Mouse (Mus musculus) embryonic facial prominence, embryonic 15.5 days (tissue): ENCODE measurements around the gene Vkorc1l1. TPM values are rescaled to one million over a fixed set of nuclear protein-coding genes. Genes with fewer than 3 reads are reported as not detected.

Experiments
- ATAC-seq: fragments of 200-750 bp; cut with Nextera tagmentation; 2 replicates; pipeline ENCODE4 v1.8.0; 2017; ENCODE audit warnings: low read depth, moderate TSS enrichment; ENCODE audit not compliant: insufficient number of reproducible peaks, low FRiP score, low TSS enrichment
- H3K27ac ChIP-seq: fragments of 300-500 bp; sonication (generic); replicated peaks from 2 replicates; pipeline ENCODE4 v1.5.1; 2015; ENCODE audit warnings: mild to moderate bottlenecking, inconsistent platforms
- H3K27me3 ChIP-seq: fragments of 300-500 bp; sonication (generic); 2 replicates; pipeline ENCODE4 v1.6.1; 2015; ENCODE audit warnings: inconsistent platforms
- H3K36me3 ChIP-seq: fragments of 300-500 bp; sonication (generic); 2 replicates; pipeline ENCODE4 v1.6.1; 2015; ENCODE audit warnings: mild to moderate bottlenecking, inconsistent platforms
- H3K4me1 ChIP-seq: fragments of 300-500 bp; sonication (generic); 2 replicates; pipeline ENCODE4 v1.6.1; 2015; ENCODE audit warnings: inconsistent platforms
- H3K4me2 ChIP-seq: fragments of 300-500 bp; sonication (generic); replicated peaks from 2 replicates; pipeline ENCODE4 v1.6.1; 2015; ENCODE audit warnings: mild to moderate bottlenecking, inconsistent platforms
- H3K4me3 ChIP-seq: fragments of 300-500 bp; sonication (generic); replicated peaks from 2 replicates; pipeline ENCODE4 v1.5.1; 2015; ENCODE audit warnings: mild to moderate bottlenecking, inconsistent platforms
- H3K9ac ChIP-seq: fragments of 300-500 bp; sonication (generic); 2 replicates; pipeline ENCODE4 v1.6.1; 2015; ENCODE audit warnings: inconsistent platforms
- H3K9me3 ChIP-seq: fragments of 300-500 bp; sonication (generic); replicated peaks from 2 replicates; pipeline ENCODE4 v1.6.1; 2016; ENCODE audit warnings: inconsistent platforms
- WGBS: fragments of 180-500 bp; shearing (Covaris S2); methylation state at CpG from one replicate; pipeline ENCODE4 v1.1.7; 2015; 5-methylcytosine and 5-hydroxymethylcytosine counted together
- polyA plus RNA-seq: library from polyadenylated mRNA; unstranded; fragments of >200 nt; fragmentation: Nextera tagmentation; extraction: Ambion mirVana; gene quantifications from 2 replicates; pipeline ENCODE4 v1.2.1, GENCODE M21; 2015

The Vkorc1l1 gene
- polyA plus RNA-seq, 1 experiment from 2014 or later, result 24.9 TPM

- H3K9ac ChIP-seq, result no peak overlapping the region
- H3K4me1 ChIP-seq, result 0 out of 2 replicates have a peak, but pooled peaks cover 4% of the 10 kb centered on the region
- 87% methylated on average over 4 of the region's 4 CpGs for WGBS
- H3K27ac ChIP-seq, result no peak overlapping the region
- H3K36me3 ChIP-seq, result peaks cover 4% of the 10 kb centered on the region; the same call in 1 of the 2 replicates
- no peak overlapping the region for H3K4me2 ChIP-seq
- no peaks in the 10 kb centered on the region for H3K9me3 ChIP-seq
- no peak overlapping the region for H3K4me3 ChIP-seq
- no peaks in the 10 kb centered on the region for H3K27me3 ChIP-seq
- no peak for ATAC-seq
Observed at GRCm38 (mm10) chr5:129977768-129978167, 36.0 kb downstream of the Vkorc1l1 start.

GRCm38 (mm10) chr5:129978608-129979007, 36.8 kb downstream of the Vkorc1l1 start:
- 92% methylated on average over 5 of the region's 5 CpGs for WGBS
- Histone ChIP-seq H3K4me2 (no peak overlapping the region), H3K27ac (no peak overlapping the region), H3K27me3 (no peaks in the 10 kb centered on the region), H3K4me3 (no peak overlapping the region), H3K9ac (no peak overlapping the region), H3K9me3 (no peaks in the 10 kb centered on the region), H3K36me3 (peaks cover 12% of the 10 kb centered on the region; the same call in 1 of the 2 replicates), H3K4me1 (0 out of 2 replicates have a peak, but pooled peaks cover 4% of the 10 kb centered on the region)
- ATAC-seq, result no peak

GRCm38 (mm10) chr5:129980216-129980615, 38.4 kb downstream of the Vkorc1l1 start:
- Histone ChIP-seq H3K36me3 (peaks cover 20% of the 10 kb centered on the region; the same call in 1 of the 2 replicates), H3K9me3 (no peaks in the 10 kb centered on the region), H3K4me1 (no peaks in the 10 kb centered on the region), H3K9ac (no peak overlapping the region), H3K27me3 (no peaks in the 10 kb centered on the region), H3K4me2 (no peak overlapping the region), H3K27ac (no peak overlapping the region), H3K4me3 (no peak overlapping the region)
- 79% methylated on average over 3 of the region's 3 CpGs for WGBS
- no peak for ATAC-seq

GRCm38 (mm10) chr5:129989376-129989775, 47.6 kb downstream of the Vkorc1l1 start:
- Histone ChIP-seq H3K9ac (no peak overlapping the region), H3K9me3 (no peaks in the 10 kb centered on the region), H3K4me1 (no peaks in the 10 kb centered on the region), H3K4me2 (no peak overlapping the region), H3K27ac (no peak overlapping the region), H3K4me3 (no peak overlapping the region), H3K27me3 (no peaks in the 10 kb centered on the region), H3K36me3 (peaks cover 22% of the 10 kb centered on the region)
- WGBS, result 80% methylated on average over 13 of the region's 13 CpGs
- no peak for ATAC-seq

GRCm38 (mm10) chr5:129991898-129992297, 50.1 kb downstream of the Vkorc1l1 start:
- H3K9me3 ChIP-seq, result no peaks in the 10 kb centered on the region
- ATAC-seq, result no peak
- no peak overlapping the region for H3K4me3 ChIP-seq
- H3K4me1 ChIP-seq, result no peaks in the 10 kb centered on the region
- no peak overlapping the region for H3K27ac ChIP-seq
- no peak overlapping the region for H3K4me2 ChIP-seq
- 85% methylated on average over 5 of the region's 5 CpGs for WGBS
- H3K27me3 ChIP-seq, result no peaks in the 10 kb centered on the region
- no peak overlapping the region for H3K9ac ChIP-seq
- peaks cover 18% of the 10 kb centered on the region for H3K36me3 ChIP-seq

- Histone ChIP-seq H3K4me3 (no peak overlapping the region), H3K27me3 (no peaks in the 10 kb centered on the region), H3K9ac (no peak overlapping the region), H3K36me3 (peaks cover 14% of the 10 kb centered on the region), H3K4me1 (no peaks in the 10 kb centered on the region), H3K27ac (no peak overlapping the region), H3K4me2 (no peak overlapping the region), H3K9me3 (no peaks in the 10 kb centered on the region)
- 90% methylated on average over 14 of the region's 14 CpGs for WGBS
- ATAC-seq, result no peak
Observed at GRCm38 (mm10) chr5:129993374-129993773, 51.6 kb downstream of the Vkorc1l1 start.

- no peaks in the 10 kb centered on the region for H3K9me3 ChIP-seq
- no peak overlapping the region for H3K27ac ChIP-seq
- no peak overlapping the region for H3K4me2 ChIP-seq
- ATAC-seq, result no peak
- peaks cover 9% of the 10 kb centered on the region for H3K36me3 ChIP-seq
- 89% methylated on average over 7 of the region's 7 CpGs for WGBS
- no peaks in the 10 kb centered on the region for H3K4me1 ChIP-seq
- no peak overlapping the region for H3K9ac ChIP-seq
- no peaks in the 10 kb centered on the region for H3K27me3 ChIP-seq
- no peak overlapping the region for H3K4me3 ChIP-seq
Observed at GRCm38 (mm10) chr5:129994989-129995388, 53.2 kb downstream of the Vkorc1l1 start.

GRCm38 (mm10) chr5:129997700-129998099, 55.9 kb downstream of the Vkorc1l1 start:
- Histone ChIP-seq H3K4me1 (no peaks in the 10 kb centered on the region; the same call in 1 of the 2 replicates), H3K4me3 (no peak overlapping the region), H3K9ac (no peak overlapping the region), H3K36me3 (no peaks in the 10 kb centered on the region), H3K27ac (no peak overlapping the region), H3K9me3 (no peaks in the 10 kb centered on the region), H3K27me3 (no peaks in the 10 kb centered on the region), H3K4me2 (no peak overlapping the region)
- WGBS, result 69% methylated on average over 19 of the region's 19 CpGs
- no peak for ATAC-seq

GRCm38 (mm10) chr5:129999097-129999496, 57.3 kb downstream of the Vkorc1l1 start:
- Histone ChIP-seq H3K4me3 (no peak overlapping the region), H3K27me3 (no peaks in the 10 kb centered on the region), H3K27ac (no peak overlapping the region), H3K4me1 (peaks cover 6% of the 10 kb centered on the region), H3K9me3 (no peaks in the 10 kb centered on the region), H3K9ac (no peak overlapping the region), H3K36me3 (no peaks in the 10 kb centered on the region), H3K4me2 (no peak overlapping the region)
- ATAC-seq, result no peak
- 34% methylated on average over 4 of the region's 4 CpGs for WGBS

GRCm38 (mm10) chr5:130000735-130001134, 59.0 kb downstream of the Vkorc1l1 start:
- no peaks in the 10 kb centered on the region for H3K27me3 ChIP-seq
- peaks cover 6% of the 10 kb centered on the region for H3K4me1 ChIP-seq
- H3K27ac ChIP-seq, result no peak overlapping the region
- no peak overlapping the region for H3K4me2 ChIP-seq
- H3K9ac ChIP-seq, result no peak overlapping the region
- H3K4me3 ChIP-seq, result no peak overlapping the region
- 89% methylated on average over 12 of the region's 12 CpGs for WGBS
- H3K36me3 ChIP-seq, result no peaks in the 10 kb centered on the region
- H3K9me3 ChIP-seq, result no peaks in the 10 kb centered on the region
- no peak for ATAC-seq

- peak overlapping the region; percentile 68 for H3K4me3 ChIP-seq
- no peaks in the 10 kb centered on the region for H3K27me3 ChIP-seq
- no peaks in the 10 kb centered on the region for H3K36me3 ChIP-seq
- 61% methylated on average over 5 of the region's 5 CpGs for WGBS
- peak overlapping the region; percentile 78 for H3K4me2 ChIP-seq
- H3K9ac ChIP-seq, result no peak overlapping the region
- ATAC-seq, result no peak
- H3K4me1 ChIP-seq, result peaks cover 6% of the 10 kb centered on the region
- H3K9me3 ChIP-seq, result no peaks in the 10 kb centered on the region
- no peak overlapping the region for H3K27ac ChIP-seq
Observed at GRCm38 (mm10) chr5:130001356-130001987, 59.7 kb downstream of the Vkorc1l1 start.
